ENCODE assay signal across 8 mouse cellular contexts in genomic region chr19:32756636-32756899, GRCm38 (mm10). TPM values are rescaled to one million over a fixed set of nuclear protein-coding genes. Genes with fewer than 3 reads are reported as not detected.
DNase-seq lines count a peak whose midpoint lies in the region; ATAC-seq and TF ChIP-seq lines count a peak whose summit lies in the region.

No protein-coding gene starts in this region.

- H3K4me1 ChIP-seq in kidney, adult 2 months (ENCODE audit: control insufficient read depth, insufficient read depth, low read length) = peaks cover 4% of the 10 kb centered on the region; the same call in 1 of the 2 replicates
- peaks cover 35% of the 10 kb centered on the region for H3K4me1 ChIP-seq in hindbrain, embryonic 10.5 days (replicated peaks)
- peaks cover 26% of the 10 kb centered on the region for H3K4me1 ChIP-seq in midbrain, embryonic 12.5 days

- peak overlapping the region; percentile 92 for H3K4me2 ChIP-seq in midbrain, embryonic 12.5 days (replicated peaks)

- WGBS in kidney, adult 2 months = under 1% methylated on average over 14 of the region's 14 CpGs
- under 1% methylated on average over 14 of the region's 14 CpGs for WGBS in hindbrain, embryonic 10.5 days
- under 1% methylated on average over 14 of the region's 14 CpGs for WGBS in midbrain, embryonic 12.5 days

- no peaks in the 10 kb centered on the region for H3K9me3 ChIP-seq in hindbrain, embryonic 10.5 days
- no peaks in the 10 kb centered on the region for H3K9me3 ChIP-seq in midbrain, embryonic 12.5 days

- no peaks in the 10 kb centered on the region for H3K27me3 ChIP-seq in kidney, adult 2 months (replicated peaks; ENCODE audit: control insufficient read depth, insufficient read depth, low read length)
- H3K27me3 ChIP-seq in hindbrain, embryonic 10.5 days (ENCODE audit: insufficient read depth, poor library complexity, severe bottlenecking) = peaks cover 16% of the 10 kb centered on the region
- H3K27me3 ChIP-seq in midbrain, embryonic 12.5 days = peaks cover 12% of the 10 kb centered on the region

- no peak for DNase-seq in kidney, adult 2 months
- no peak for DNase-seq in kidney, postnatal 4 days
- peak; percentile 79 for DNase-seq in MN1 (ENCODE audit: low spot score)
- no peak for DNase-seq in hindbrain, embryonic 10.5 days (ENCODE audit: low spot score)
- no peak for DNase-seq in spleen, postnatal 36 days (ENCODE audit: low spot score in 2 of 2)
- no peak for DNase-seq in kidney, adult 8-10 months
- DNase-seq in layer of hippocampus, adult 8-10 months (ENCODE audit: low spot score in 2 of 2) = no peak

- peak; percentile 53 for ATAC-seq in midbrain, embryonic 12.5 days (ENCODE audit: low FRiP score, low read depth)

- TF ChIP-seq CTCF in kidney, adult 2 months (conservative IDR thresholded peaks at IDR 0.05; ENCODE audit: insufficient read depth, insufficient read length, low read depth, low read length) = no peak

- TF ChIP-seq POLR2A in kidney, adult 2 months (IDR thresholded peaks at IDR 0.05; ENCODE audit: low read depth, low read length) = no peak

- peak overlapping the region; percentile 94 for H3K27ac ChIP-seq in kidney, adult 2 months (ENCODE audit: insufficient read depth, low read depth, low read length)
- peak overlapping the region; percentile 98 for H3K27ac ChIP-seq in hindbrain, embryonic 10.5 days
- peak overlapping the region; percentile 99 for H3K27ac ChIP-seq in midbrain, embryonic 12.5 days (replicated peaks)

- peak overlapping the region; percentile 67 for H3K4me3 ChIP-seq in kidney, adult 2 months (ENCODE audit: insufficient read depth, low read depth, low read length)
- peak overlapping the region; percentile 98 for H3K4me3 ChIP-seq in hindbrain, embryonic 10.5 days
- peak overlapping the region; percentile 97 for H3K4me3 ChIP-seq in midbrain, embryonic 12.5 days

- H3K9ac ChIP-seq in midbrain, embryonic 12.5 days (replicated peaks) = peak overlapping the region; percentile 98

- H3K36me3 ChIP-seq in kidney, adult 2 months (ENCODE audit: control insufficient read depth, insufficient read depth, low read length) = no peaks in the 10 kb centered on the region
- no peaks in the 10 kb centered on the region for H3K36me3 ChIP-seq in hindbrain, embryonic 10.5 days
- H3K36me3 ChIP-seq in midbrain, embryonic 12.5 days = no peaks in the 10 kb centered on the region

RNA-seq across cellular contexts. Expression of gene Pten, which starts 0.7 kb away (rescaled TPM):
- polyA plus RNA-seq in kidney, adult 2 months (2012; rRNA removed) = 12.8 and 15.2 TPM in 2 replicates
- 5.1 and 7.7 TPM in 2 replicates for polyA plus RNA-seq in hindbrain, embryonic 10.5 days (2016; fragmentation: Nextera tagmentation; extraction: Ambion mirVana)
- 13.7 and 17.0 TPM in 2 replicates for polyA plus RNA-seq in midbrain, embryonic 12.5 days (2016; fragmentation: Nextera tagmentation; extraction: Ambion mirVana)
- total RNA-seq in layer of hippocampus, adult 8-10 months (2022) = 100 to 1,000 TPM; 105 to 119 (median 113) TPM

RNA-seq across cellular contexts. Expression of gene Atad1, which starts 17.0 kb away (rescaled TPM):
- 16.0 and 25.0 TPM in 2 replicates for polyA plus RNA-seq in kidney, adult 2 months (2012; rRNA removed)
- polyA plus RNA-seq in hindbrain, embryonic 10.5 days (2016; fragmentation: Nextera tagmentation; extraction: Ambion mirVana) = 72.7 and 77.5 TPM in 2 replicates
- polyA plus RNA-seq in midbrain, embryonic 12.5 days (2016; fragmentation: Nextera tagmentation; extraction: Ambion mirVana) = 99.3 and 102 TPM in 2 replicates
- total RNA-seq in layer of hippocampus, adult 8-10 months (2022) = 100 to 1,000 TPM in 1 of 4 experiments, 10 to 100 TPM in 3; 89.9 to 100 (median 92.7) TPM
